Mouse (Mus musculus) gastrocnemius, adult 8-10 months (tissue): Measurements from ENCODE around the gene C530008M17Rik. TPM values are rescaled to one million over a fixed set of nuclear protein-coding genes. Genes with fewer than 3 reads are reported as not detected.
A peak's percentile ranks its signal among the peaks of the same experiment; 100 is the strongest.

Experiments used
- DNase-seq, 2 experiments: peaks; one replicate each; pipeline ENCODE4 v3.0.0; 2022; ENCODE audit warnings: low spot score in 2 of 2
- total RNA-seq, 4 experiments: library from RNA; stranded (reverse); gene quantifications; 2 replicates each; pipeline ENCODE4 v1.2.4; 2022

The C530008M17Rik gene
- total RNA-seq, 4 experiments from 2014 or later = 1.4 to 2.1 (median 1.9) TPM

- no peak for DNase-seq
Observed at GRCm38 (mm10) chr5:76769572-76769971, 113.3 kb downstream of the C530008M17Rik start.

DNA sequence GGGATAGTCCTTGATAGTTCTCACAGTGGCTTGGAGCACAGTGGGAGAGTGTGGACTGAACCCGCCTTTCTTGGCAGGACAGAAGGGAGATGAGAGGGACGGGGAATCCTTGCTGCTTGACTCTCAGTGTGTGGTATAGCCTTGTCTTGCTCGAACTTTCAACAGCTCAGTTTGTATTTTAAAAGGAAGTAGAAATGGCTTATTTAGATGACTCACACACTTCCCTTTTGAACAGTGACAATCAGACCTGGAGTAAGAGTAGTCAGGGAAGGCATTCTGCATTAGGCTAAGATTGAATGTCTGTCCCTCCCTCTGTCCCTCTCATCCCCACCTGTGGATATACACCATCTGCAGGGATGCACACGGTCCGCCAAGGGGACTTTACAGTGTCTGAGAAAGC lies 115.1 kb downstream of the C530008M17Rik start:
- no peak for DNase-seq

DNA sequence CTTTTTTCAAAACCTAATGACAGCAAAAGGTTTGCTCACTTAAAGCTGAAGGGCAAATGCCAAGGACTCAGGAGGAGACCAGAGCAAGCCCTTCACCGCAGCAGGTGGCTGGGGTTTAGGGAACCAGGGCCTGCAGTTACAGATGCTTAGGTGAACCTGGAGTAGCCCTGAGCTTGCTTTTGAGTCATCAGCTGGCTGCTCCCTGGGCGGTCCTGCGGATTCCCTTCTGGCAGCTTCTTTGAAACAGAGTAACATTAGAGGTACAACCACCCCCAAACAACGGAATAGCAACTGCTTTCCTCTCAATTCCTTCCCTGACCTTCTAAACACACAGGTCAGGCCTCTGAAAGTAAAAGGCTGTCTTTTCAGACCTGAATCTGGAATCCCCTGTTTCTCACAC lies 116.5 kb downstream of the C530008M17Rik start:
- DNase-seq = no peak

DNA sequence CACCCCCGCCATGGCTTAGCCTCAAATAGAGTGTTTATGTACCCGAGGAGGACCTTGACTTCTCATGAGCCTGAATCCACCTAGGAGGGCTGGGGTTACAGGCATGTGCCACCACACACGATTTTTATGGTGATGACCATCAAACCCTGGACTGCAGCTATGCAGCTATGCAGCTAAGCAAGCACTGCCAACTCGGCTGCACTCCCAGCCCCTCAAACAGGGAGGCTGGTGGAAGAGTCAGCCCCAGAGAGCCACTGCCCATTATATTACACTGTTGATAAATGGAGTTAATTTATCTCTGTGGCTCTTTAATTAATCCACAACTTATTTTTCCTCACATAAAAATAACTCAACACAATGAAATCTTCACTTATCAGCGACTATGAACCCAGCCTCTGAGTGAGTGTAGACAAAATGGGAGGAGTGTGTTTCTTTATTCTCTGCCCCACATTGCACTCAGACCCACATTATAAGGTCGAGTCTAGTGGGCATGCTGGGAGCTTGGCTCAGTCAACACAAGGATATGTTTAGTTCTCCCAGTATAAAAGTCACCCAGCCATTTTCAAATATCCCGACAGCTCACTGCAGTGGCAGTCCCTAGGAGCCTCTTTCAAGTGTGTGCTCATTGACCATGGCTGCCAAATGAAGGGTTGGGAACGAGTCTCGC lies 117.3 kb downstream of the C530008M17Rik start:
- no peak for DNase-seq

GRCm38 (mm10) chr5:76779094-76779615 lies 122.8 kb downstream of the C530008M17Rik start:
- DNase-seq = no peak

GRCm38 (mm10) chr5:76781943-76782342 lies 125.6 kb downstream of the C530008M17Rik start:
- DNase-seq = no peak

DNA sequence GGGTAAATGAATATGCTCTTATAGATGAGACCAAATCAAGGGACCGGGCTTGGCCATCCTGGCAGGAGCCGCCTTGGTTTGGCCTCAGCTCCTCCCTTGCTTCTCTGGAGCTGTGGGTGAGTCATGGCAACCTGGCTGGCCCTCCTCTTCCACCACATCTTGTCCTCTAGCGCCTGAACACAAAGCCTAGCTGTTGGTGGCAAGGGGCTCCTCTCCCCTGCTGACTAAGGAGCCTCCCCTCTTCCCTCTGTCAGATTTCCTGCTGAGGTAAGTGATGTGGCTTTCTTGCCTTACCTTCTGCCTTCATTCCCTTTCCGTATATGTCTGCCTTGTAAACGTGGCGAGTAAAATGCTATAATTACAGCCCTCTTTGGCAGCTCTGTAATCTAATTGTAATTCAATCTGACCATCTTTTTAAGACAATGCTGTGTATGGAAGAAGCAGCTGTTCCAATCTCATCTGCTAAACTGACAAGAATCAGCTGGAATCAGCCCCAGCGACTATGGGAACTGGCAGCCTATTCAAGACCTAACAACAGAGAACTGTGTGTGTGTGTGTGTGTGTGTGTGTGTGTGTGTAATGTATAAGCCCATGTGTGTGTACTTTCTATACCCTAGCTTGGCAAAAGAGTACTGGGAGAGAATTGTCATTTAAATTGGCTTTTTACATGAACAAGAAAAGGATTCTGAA lies 126.2 kb downstream of the C530008M17Rik start:
- no peak for DNase-seq

- no peak for DNase-seq
Observed at GRCm38 (mm10) chr5:76783104-76783441, 126.8 kb downstream of the C530008M17Rik start.

- no peak for DNase-seq
Observed at GRCm38 (mm10) chr5:76784151-76784723, 127.9 kb downstream of the C530008M17Rik start.

DNA sequence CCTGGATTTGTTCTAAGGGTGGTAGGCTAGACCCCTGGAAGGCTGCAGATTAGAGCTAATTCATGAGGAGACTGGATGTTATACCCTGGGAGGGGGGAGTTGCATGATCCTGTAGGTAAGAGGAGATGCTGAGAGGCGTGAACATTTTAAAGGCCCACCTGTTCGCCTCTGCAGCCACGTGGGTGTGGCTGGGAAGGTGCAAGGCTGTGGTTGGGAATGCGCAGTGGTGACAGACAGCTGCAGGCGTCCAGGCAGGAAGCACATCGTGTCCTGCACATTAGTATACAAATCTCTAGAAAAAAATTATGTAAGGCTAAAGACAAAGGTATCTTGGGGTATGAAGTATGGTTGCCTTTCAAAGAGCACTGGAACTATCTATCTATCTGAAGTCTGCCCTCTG lies 128.7 kb downstream of the C530008M17Rik start:
- no peak for DNase-seq

DNA sequence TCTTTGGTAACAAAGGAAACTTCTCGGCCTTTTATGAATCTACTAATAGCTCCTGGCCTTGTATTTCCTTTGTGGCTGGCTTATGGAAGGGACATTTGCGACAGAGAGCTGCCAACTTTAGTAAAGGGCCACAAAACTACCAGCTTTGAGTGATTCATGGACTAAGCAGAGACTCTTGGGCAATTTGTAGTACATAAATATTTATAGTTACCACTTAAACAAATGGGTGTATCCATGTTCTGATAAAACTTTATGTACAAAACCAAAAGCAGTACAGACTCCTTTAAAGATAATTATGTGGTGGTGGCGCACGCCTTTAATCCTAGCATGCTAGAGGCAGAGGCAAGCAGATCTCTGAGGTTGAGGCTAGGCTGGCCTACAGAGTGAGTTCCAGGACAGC lies 133.6 kb downstream of the C530008M17Rik start:
- no peak for DNase-seq

GRCm38 (mm10) chr5:76791280-76791679 lies 135.0 kb downstream of the C530008M17Rik start:
- no peak for DNase-seq

GRCm38 (mm10) chr5:76792720-76793119 lies 136.4 kb downstream of the C530008M17Rik start:
- DNase-seq = no peak

DNA sequence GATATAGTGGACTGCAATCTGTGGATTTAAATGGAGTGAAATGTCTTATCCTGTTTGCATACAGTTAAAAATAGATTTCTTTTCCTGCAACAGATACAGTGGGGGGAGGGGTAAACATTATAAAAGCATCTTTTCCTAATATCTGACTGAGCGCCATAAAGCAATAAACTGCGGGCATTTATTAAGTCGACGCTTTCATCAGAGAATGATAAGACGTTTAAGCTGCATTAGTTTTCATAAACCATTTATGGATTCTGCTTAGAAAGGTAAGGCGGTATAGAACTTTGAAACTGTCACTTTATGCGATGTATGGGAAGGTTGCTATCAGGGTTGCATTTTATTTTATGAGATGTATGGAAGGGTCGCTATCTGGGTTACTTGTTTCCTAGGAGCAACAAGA lies 141.7 kb downstream of the C530008M17Rik start:
- DNase-seq = no peak

- DNase-seq = no peak
Observed at GRCm38 (mm10) chr5:76799471-76799870, 143.2 kb downstream of the C530008M17Rik start.

- DNase-seq = no peak
Observed at GRCm38 (mm10) chr5:76809031-76809430, 152.7 kb downstream of the C530008M17Rik start.

DNA sequence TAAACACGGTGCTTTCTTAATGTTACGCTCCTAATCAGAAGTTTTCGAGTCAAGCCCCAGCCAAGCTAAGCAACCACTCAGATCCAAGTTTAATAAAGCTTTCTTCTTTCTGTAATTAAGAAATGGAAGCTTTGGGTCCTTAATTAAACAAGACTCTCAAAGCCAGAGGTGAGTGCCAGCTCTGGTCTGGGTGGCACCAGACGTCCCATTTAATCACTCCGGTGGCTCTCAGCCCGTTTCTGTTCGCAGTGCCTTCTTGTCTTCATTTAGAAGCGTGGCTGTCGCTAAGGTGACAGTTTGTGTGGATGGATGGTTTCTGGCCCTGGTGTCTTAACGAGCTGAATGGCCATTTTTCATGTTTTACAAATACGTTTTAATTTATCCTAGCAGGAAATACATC lies 158.7 kb downstream of the C530008M17Rik start:
- DNase-seq = no peak

DNA sequence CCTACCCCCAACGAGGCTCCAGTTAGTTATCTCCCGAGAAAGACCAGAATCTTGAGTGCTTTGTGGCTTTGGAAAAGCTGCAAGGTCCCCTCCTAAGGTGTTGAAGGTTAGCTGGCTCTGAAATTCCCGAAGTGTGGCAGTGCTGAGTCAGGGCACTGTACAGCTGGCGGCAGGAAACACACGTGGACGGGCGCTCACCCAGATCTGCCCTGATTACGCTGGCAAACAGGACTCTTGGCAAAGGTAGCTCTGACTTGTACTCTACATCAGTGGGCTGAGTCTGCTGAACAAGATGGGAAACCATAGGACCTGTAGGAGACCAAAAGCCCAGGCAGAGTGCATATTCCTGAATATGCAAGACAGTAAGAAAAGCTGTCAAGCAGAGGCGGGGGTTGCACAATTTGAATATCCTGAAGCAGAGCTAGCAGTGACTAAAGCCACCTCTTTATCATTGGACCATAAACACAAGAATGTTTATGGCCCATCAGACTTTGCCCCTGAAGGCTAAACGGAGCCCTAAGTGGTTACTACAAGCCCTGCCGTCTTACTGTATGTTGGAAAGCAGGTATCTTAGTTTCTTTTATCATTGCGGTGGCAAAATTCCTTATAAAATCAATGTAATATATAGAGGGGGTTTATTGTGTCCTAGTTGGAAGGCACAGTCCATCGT lies 159.6 kb downstream of the C530008M17Rik start:
- DNase-seq = peak; percentile 8 to 20

- no peak for DNase-seq
Observed at GRCm38 (mm10) chr5:76816748-76817147, 160.4 kb downstream of the C530008M17Rik start.

- DNase-seq = no peak
Observed at GRCm38 (mm10) chr5:76817678-76818077, 161.4 kb downstream of the C530008M17Rik start.

- no peak for DNase-seq
Observed at GRCm38 (mm10) chr5:76818807-76819206, 162.5 kb downstream of the C530008M17Rik start.

DNA sequence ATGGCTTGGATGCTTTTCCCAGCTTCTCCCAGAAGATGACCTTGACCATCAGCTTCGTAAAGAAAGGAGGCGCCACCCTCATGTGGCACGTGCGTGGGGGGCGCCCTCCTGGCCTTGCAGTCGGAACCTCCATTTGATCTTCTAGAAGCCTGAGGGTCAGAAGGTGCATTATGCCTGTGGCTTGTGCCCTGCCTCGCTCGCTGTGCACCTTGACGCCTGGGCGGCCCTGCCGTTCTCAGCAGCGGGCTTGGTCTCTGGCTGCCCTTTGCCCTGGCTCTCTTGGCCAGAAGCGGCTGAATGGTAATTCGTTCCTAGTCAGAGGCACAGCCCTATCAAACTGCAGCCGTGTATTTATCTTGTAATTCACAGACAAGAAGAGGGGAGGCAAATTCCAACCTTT lies 165.8 kb downstream of the C530008M17Rik start:
- DNase-seq = no peak
